Mouse (Mus musculus): ENCODE data around the gene Inhbb. TPM values are rescaled to one million over a fixed set of nuclear protein-coding genes. Genes with fewer than 3 reads are reported as not detected.

Gene Inhbb
- polyA plus RNA-seq, 1 experiment from 2014 or later, result 0.77 TPM

DNA sequence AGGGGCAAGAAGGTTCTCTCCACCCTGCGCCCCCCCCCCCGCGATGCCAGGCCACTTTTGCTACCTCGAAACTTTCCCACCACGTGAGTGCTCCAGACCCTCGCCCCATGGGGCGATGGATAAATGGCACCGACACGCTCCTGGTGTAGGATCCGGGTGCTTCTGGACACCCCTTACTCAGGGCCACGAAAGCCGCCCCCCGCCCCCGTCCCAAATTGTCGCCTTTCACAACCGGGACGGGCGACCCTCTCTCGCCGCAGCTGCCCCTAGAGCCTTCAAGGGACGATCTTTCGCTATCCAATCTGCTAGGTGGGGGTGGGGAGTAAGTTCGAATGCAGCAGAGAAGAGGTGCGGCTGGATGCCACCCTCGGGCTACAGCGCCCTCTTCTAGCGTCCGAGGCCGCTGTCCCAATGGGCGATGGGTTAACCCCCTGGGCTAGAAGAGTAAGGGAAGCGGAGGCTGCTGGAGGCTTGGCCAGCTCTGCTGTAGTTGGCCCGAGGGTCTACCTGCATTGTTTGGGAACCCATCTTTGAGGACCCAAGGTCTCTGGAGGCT lies 490 bp upstream of the Inhbb start:
- Histone ChIP-seq H3K9me3 (replicated peaks; ENCODE audit: control insufficient read depth, low read length) (no peaks in the 10 kb centered on the region), H3K4me2 (ENCODE audit: low read depth, low read length) (peak overlapping the region; percentile 99), H3K4me3 (replicated peaks; ENCODE audit: low read length) (peak overlapping the region; percentile 74), H3K27ac (ENCODE audit: low read length) (no peak overlapping the region), H3K9ac (ENCODE audit: low read length) (peak overlapping the region; percentile 75), H3K4me1 (ENCODE audit: control insufficient read depth, insufficient read depth, low read length) (peaks cover 3% of the 10 kb centered on the region; the same call in 1 of the 2 replicates), H3K27me3 (ENCODE audit: control insufficient read depth, insufficient read depth, low read length) (peaks cover 64% of the 10 kb centered on the region), H3K36me3 (ENCODE audit: control insufficient read depth, insufficient read depth, low read length) (no peaks in the 10 kb centered on the region)
- ATAC-seq (ENCODE audit: insufficient read depth, low FRiP score), result no peak
- WGBS, result under 1% methylated on average over 32 of the region's 32 CpGs

GRCm38 (mm10) chr1:119420984-119421575 lies 968 bp downstream of the Inhbb start:
- peaks cover 67% of the 10 kb centered on the region for H3K27me3 ChIP-seq (ENCODE audit: control insufficient read depth, insufficient read depth, low read length)
- peak; percentile 70 for ATAC-seq (ENCODE audit: insufficient read depth, low FRiP score)
- H3K27ac ChIP-seq (ENCODE audit: low read length), result no peak overlapping the region
- H3K4me3 ChIP-seq (replicated peaks; ENCODE audit: low read length), result peak overlapping the region; percentile 74
- no peaks in the 10 kb centered on the region for H3K9me3 ChIP-seq (replicated peaks; ENCODE audit: control insufficient read depth, low read length)
- peaks cover 3% of the 10 kb centered on the region; the same call in 1 of the 2 replicates for H3K4me1 ChIP-seq (ENCODE audit: control insufficient read depth, insufficient read depth, low read length)
- H3K4me2 ChIP-seq (ENCODE audit: low read depth, low read length), result peak overlapping the region; percentile 99
- no peaks in the 10 kb centered on the region for H3K36me3 ChIP-seq (ENCODE audit: control insufficient read depth, insufficient read depth, low read length)
- under 1% methylated on average over 46 of the region's 78 CpGs for WGBS
- H3K9ac ChIP-seq (ENCODE audit: low read length), result peak overlapping the region; percentile 75

DNA sequence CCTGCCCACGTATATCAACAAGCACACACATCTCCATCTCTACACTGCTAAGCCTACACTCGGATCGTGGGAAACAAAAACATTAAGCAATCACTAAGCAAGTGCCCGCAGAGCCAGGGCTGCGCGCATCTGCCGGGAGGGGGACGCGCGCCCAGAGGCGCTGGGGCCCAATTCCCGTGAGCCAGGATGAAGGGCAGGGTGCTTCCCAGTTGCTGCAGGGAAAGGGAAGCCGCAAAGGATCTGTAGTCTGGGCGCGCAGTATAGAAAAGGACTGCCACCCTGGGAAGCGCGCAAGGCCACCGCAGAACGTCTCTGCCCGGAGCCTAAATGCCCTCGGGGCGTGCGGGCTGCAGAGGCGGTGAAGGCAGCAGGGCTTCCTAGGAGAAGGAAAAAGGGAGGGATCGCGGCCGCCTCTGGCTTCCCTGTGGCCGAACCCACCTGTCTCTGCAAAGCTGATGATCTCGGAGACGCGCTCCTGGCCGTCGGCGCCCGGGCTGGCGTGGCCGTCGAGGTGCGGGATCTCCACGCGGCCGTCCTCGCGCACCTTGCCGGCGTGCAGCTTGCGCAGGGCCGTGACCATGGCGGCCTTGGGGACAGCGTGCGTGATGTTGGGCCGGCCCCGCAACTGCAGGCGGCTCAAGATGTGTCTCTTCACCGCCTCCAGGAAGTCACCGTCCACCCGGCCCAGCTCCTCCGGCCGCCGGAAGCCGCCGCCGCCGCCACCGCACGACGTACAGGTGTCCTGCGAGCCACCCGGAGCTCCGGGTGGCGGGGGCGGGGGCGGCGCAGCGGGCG lies 1.7 kb downstream of the Inhbb start:
- H3K9me3 ChIP-seq (replicated peaks; ENCODE audit: control insufficient read depth, low read length), result no peaks in the 10 kb centered on the region
- no peaks in the 10 kb centered on the region for H3K36me3 ChIP-seq (ENCODE audit: control insufficient read depth, insufficient read depth, low read length)
- ATAC-seq (ENCODE audit: insufficient read depth, low FRiP score), result peak; percentile 21; the same call in 1 of the 2 replicates
- no peak overlapping the region for H3K27ac ChIP-seq (ENCODE audit: low read length)
- peaks cover 3% of the 10 kb centered on the region; the same call in 1 of the 2 replicates for H3K4me1 ChIP-seq (ENCODE audit: control insufficient read depth, insufficient read depth, low read length)
- H3K4me3 ChIP-seq (replicated peaks; ENCODE audit: low read length), result peak overlapping the region; percentile 74
- peak overlapping the region; percentile 99 for H3K4me2 ChIP-seq (ENCODE audit: low read depth, low read length)
- H3K27me3 ChIP-seq (ENCODE audit: control insufficient read depth, insufficient read depth, low read length), result peaks cover 67% of the 10 kb centered on the region
- WGBS, result 2% methylated on average over 74 of the region's 76 CpGs
- peak overlapping the region; percentile 57 for H3K9ac ChIP-seq (ENCODE audit: low read length)

DNA sequence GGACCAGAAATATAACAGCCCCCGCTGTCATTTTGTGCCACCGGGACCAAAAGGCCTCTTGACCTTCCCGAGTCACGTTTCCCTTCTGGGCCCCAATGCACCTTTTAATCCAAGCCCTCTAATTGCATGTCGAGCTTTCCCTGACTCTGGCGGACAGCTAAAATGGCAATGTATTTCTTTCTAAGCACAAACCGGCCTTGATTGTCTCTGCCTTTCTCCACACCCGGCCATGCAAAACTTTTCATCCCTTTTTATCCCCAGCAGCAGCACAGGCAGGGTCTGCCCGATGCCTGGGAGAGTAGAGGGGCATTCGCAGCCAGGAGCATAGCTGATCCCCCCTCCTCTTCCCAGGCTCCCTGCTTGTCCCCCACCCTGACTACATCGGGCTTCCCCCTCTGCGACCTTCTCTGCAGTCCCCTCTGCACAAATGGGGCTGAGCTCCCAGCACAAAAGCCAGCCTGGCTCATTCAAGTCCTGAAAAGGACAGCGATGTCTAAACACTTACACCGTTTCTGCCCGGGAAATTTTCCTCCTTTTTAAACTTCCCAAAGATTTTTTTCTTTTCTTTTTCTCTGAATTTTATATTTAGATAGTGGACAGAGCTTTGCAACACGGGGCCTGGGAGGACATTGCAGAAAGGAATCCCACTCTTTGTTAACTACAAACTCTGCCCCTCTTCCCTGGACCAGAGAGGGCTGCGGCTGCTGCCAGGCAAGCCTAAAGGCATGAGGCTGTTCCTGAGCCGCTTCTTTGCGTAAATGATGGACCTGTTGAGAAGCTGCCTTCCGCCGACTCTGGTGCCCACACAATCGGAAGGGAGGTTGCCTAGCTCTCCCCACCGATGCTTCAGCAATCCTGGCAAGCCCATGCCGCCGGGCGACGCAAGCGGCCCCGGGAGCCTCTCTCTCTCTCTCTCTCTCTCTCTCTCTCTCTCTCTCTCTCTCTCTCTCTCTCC lies 2.6 kb downstream of the Inhbb start:
- WGBS, result 6% methylated on average over 29 of the region's 29 CpGs
- peak overlapping the region; percentile 74 for H3K4me3 ChIP-seq (replicated peaks; ENCODE audit: low read length)
- no peak overlapping the region for H3K27ac ChIP-seq (ENCODE audit: low read length)
- peaks cover 62% of the 10 kb centered on the region for H3K27me3 ChIP-seq (ENCODE audit: control insufficient read depth, insufficient read depth, low read length)
- no peaks in the 10 kb centered on the region for H3K36me3 ChIP-seq (ENCODE audit: control insufficient read depth, insufficient read depth, low read length)
- H3K9ac ChIP-seq (ENCODE audit: low read length), result no peak overlapping the region
- no peak for ATAC-seq (ENCODE audit: insufficient read depth, low FRiP score)
- H3K4me2 ChIP-seq (ENCODE audit: low read depth, low read length), result peak overlapping the region; percentile 32
- H3K9me3 ChIP-seq (replicated peaks; ENCODE audit: control insufficient read depth, low read length), result no peaks in the 10 kb centered on the region
- H3K4me1 ChIP-seq (ENCODE audit: control insufficient read depth, insufficient read depth, low read length), result peaks cover 3% of the 10 kb centered on the region; the same call in 1 of the 2 replicates

GRCm38 (mm10) chr1:119417991-119418390 lies 4.1 kb downstream of the Inhbb start:
- WGBS, result 66% methylated on average over 8 of the region's 8 CpGs
- no peak overlapping the region for H3K27ac ChIP-seq (ENCODE audit: low read length)
- no peak overlapping the region for H3K4me3 ChIP-seq (replicated peaks; ENCODE audit: low read length)
- no peaks in the 10 kb centered on the region for H3K36me3 ChIP-seq (ENCODE audit: control insufficient read depth, insufficient read depth, low read length)
- H3K9me3 ChIP-seq (replicated peaks; ENCODE audit: control insufficient read depth, low read length), result no peaks in the 10 kb centered on the region
- H3K9ac ChIP-seq (ENCODE audit: low read length), result no peak overlapping the region
- H3K27me3 ChIP-seq (ENCODE audit: control insufficient read depth, insufficient read depth, low read length), result peaks cover 47% of the 10 kb centered on the region
- H3K4me2 ChIP-seq (ENCODE audit: low read depth, low read length), result no peak overlapping the region
- no peak for ATAC-seq (ENCODE audit: insufficient read depth, low FRiP score)
- H3K4me1 ChIP-seq (ENCODE audit: control insufficient read depth, insufficient read depth, low read length), result peaks cover 3% of the 10 kb centered on the region; the same call in 1 of the 2 replicates

GRCm38 (mm10) chr1:119417542-119417941 lies 4.5 kb downstream of the Inhbb start:
- 78% methylated on average over 20 of the region's 20 CpGs for WGBS
- ATAC-seq (ENCODE audit: insufficient read depth, low FRiP score), result no peak
- no peak overlapping the region for H3K4me2 ChIP-seq (ENCODE audit: low read depth, low read length)
- no peak overlapping the region for H3K4me3 ChIP-seq (replicated peaks; ENCODE audit: low read length)
- peaks cover 2% of the 10 kb centered on the region; the same call in 1 of the 2 replicates for H3K4me1 ChIP-seq (ENCODE audit: control insufficient read depth, insufficient read depth, low read length)
- peaks cover 44% of the 10 kb centered on the region for H3K27me3 ChIP-seq (ENCODE audit: control insufficient read depth, insufficient read depth, low read length)
- H3K9ac ChIP-seq (ENCODE audit: low read length), result no peak overlapping the region
- no peaks in the 10 kb centered on the region for H3K36me3 ChIP-seq (ENCODE audit: control insufficient read depth, insufficient read depth, low read length)
- H3K27ac ChIP-seq (ENCODE audit: low read length), result no peak overlapping the region
- H3K9me3 ChIP-seq (replicated peaks; ENCODE audit: control insufficient read depth, low read length), result no peaks in the 10 kb centered on the region

DNA sequence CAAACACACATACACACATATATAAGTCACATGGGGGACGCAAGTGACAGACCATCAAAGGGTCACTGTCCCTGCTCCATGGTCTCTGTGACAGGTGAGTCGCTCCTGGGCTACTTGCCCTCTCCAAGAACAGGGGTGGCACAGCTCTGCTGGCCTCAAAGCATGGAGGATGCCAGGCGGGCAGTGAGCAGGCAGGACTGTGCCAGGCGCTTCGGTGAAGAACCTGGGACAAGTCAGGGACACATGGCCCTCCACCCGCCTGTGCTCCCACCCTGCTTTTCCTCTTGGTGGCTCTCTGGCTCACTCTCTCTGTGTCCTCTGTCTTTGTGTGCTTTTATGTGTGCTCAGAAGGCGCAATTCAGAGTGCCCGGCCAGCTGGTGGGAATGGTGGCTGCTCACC lies 5.4 kb downstream of the Inhbb start:
- no peak overlapping the region for H3K4me2 ChIP-seq (ENCODE audit: low read depth, low read length)
- no peaks in the 10 kb centered on the region for H3K36me3 ChIP-seq (ENCODE audit: control insufficient read depth, insufficient read depth, low read length)
- no peaks in the 10 kb centered on the region; the same call in 1 of the 2 replicates for H3K4me1 ChIP-seq (ENCODE audit: control insufficient read depth, insufficient read depth, low read length)
- peaks cover 38% of the 10 kb centered on the region for H3K27me3 ChIP-seq (ENCODE audit: control insufficient read depth, insufficient read depth, low read length)
- no peak for ATAC-seq (ENCODE audit: insufficient read depth, low FRiP score)
- no peak overlapping the region for H3K4me3 ChIP-seq (replicated peaks; ENCODE audit: low read length)
- no peak overlapping the region for H3K9ac ChIP-seq (ENCODE audit: low read length)
- H3K9me3 ChIP-seq (replicated peaks; ENCODE audit: control insufficient read depth, low read length), result no peaks in the 10 kb centered on the region
- WGBS, result 84% methylated on average over 8 of the region's 8 CpGs
- no peak overlapping the region for H3K27ac ChIP-seq (ENCODE audit: low read length)

GRCm38 (mm10) chr1:119416177-119416576 lies 5.9 kb downstream of the Inhbb start:
- H3K9me3 ChIP-seq (replicated peaks; ENCODE audit: control insufficient read depth, low read length), result no peaks in the 10 kb centered on the region
- no peak overlapping the region for H3K4me2 ChIP-seq (ENCODE audit: low read depth, low read length)
- no peak overlapping the region for H3K4me3 ChIP-seq (replicated peaks; ENCODE audit: low read length)
- no peaks in the 10 kb centered on the region for H3K36me3 ChIP-seq (ENCODE audit: control insufficient read depth, insufficient read depth, low read length)
- H3K27me3 ChIP-seq (ENCODE audit: control insufficient read depth, insufficient read depth, low read length), result peaks cover 36% of the 10 kb centered on the region
- H3K4me1 ChIP-seq (ENCODE audit: control insufficient read depth, insufficient read depth, low read length), result no peaks in the 10 kb centered on the region
- H3K9ac ChIP-seq (ENCODE audit: low read length), result no peak overlapping the region
- H3K27ac ChIP-seq (ENCODE audit: low read length), result no peak overlapping the region
- 66% methylated on average over 7 of the region's 7 CpGs for WGBS
- no peak for ATAC-seq (ENCODE audit: insufficient read depth, low FRiP score)
